Comparison of ENCODE assay signal across 14 mouse cellular contexts in the genomic region with DNA sequence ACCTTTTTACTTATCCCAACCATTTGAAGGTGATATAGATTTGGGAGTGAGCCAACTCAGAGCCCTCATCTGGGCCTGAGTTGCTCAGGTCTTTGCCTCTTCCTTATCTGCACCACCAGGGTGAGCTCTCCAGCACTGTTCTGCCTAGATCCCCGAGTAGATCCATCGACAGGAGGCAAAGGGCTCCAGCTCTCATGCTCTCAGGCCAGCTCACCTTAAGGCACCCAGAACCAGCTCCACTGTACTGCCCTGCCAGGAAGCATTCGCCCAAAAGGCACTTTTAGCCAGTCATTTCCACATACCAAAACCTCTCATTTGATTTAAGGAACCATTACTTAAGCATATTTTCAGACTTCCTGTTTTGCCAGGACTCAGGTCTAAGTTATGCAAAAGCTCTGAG. TPM values are rescaled to one million over a fixed set of nuclear protein-coding genes. Genes with fewer than 3 reads are reported as not detected.
A peak's percentile ranks its signal among the peaks of the same experiment; 100 is the strongest.
DNase-seq lines count a peak whose midpoint lies in the region; ATAC-seq and TF ChIP-seq lines count a peak whose summit lies in the region.
"Had no signal": no experiment of that assay in that cellular context is flagged by ENCODE, and none has a peak within 500 bp of the region (broad histone marks: within the 10 kb centered on the region; RNA-seq: fewer than 3 reads in every experiment).

No protein-coding gene starts in this region.

- DNase-seq in kidney, postnatal 0 days (ENCODE audit: low spot score), result no peak
- DNase-seq in R1 (ENCODE audit: low read depth, low spot score), result peak; percentile 39
- DNase-seq in liver, adult 2 months (ENCODE audit: extremely low read depth, low read depth, low spot score), result no peak
- DNase-seq in gastrocnemius, postnatal 25 days, result no peak
- DNase-seq in adrenal gland, adult 8-10 months, result no peak
- DNase-seq: cerebellum, postnatal 36 days; gastrocnemius, postnatal 10 days; heart, postnatal 14 days; lung, postnatal 4 days had no signal

- no peak overlapping the region for H3K4me3 ChIP-seq in kidney, postnatal 0 days (replicated peaks; ENCODE audit: low read depth, low read length)
- H3K4me3 ChIP-seq in kidney, embryonic 16.5 days (ENCODE audit: low read length), result no peak overlapping the region
- no peak overlapping the region for H3K4me3 ChIP-seq in liver, adult 2 months (ENCODE audit: insufficient read depth, low read depth, low read length)
- H3K4me3 ChIP-seq: erythroblast, embryonic 14.5 days; left cerebral cortex, adult 2 months had no signal

- peaks cover 3% of the 10 kb centered on the region; the same call in 1 of the 2 replicates for H3K79me2 ChIP-seq in liver, adult 2 months (ENCODE audit: control insufficient read depth, insufficient read depth, low read length)

- H3K27me3 ChIP-seq in kidney, postnatal 0 days (ENCODE audit: insufficient read depth, low read length), result no peaks in the 10 kb centered on the region
- no peaks in the 10 kb centered on the region for H3K27me3 ChIP-seq in kidney, embryonic 16.5 days (ENCODE audit: insufficient read depth, low read length)
- H3K27me3 ChIP-seq in liver, adult 2 months (ENCODE audit: control insufficient read depth, insufficient read depth, low read length), result no peaks in the 10 kb centered on the region

- no peaks in the 10 kb centered on the region for H3K4me1 ChIP-seq in kidney, postnatal 0 days (replicated peaks; ENCODE audit: insufficient read depth, low read length)
- H3K4me1 ChIP-seq in kidney, embryonic 16.5 days (ENCODE audit: insufficient read depth, low read length), result no peaks in the 10 kb centered on the region
- no peaks in the 10 kb centered on the region for H3K4me1 ChIP-seq in liver, adult 2 months (ENCODE audit: control insufficient read depth, insufficient read depth, low read length)

- no peak overlapping the region for H3K4me2 ChIP-seq in kidney, postnatal 0 days (ENCODE audit: low read length)
- no peak overlapping the region for H3K4me2 ChIP-seq in kidney, embryonic 16.5 days (replicated peaks; ENCODE audit: low read depth, low read length)

- 44% methylated on average over 3 of the region's 3 CpGs for WGBS in kidney, postnatal 0 days
- WGBS in kidney, embryonic 16.5 days, result 45% methylated on average over 3 of the region's 3 CpGs
- WGBS in liver, adult 2 months, result 41% methylated on average over 3 of the region's 3 CpGs

- H3K36me3 ChIP-seq in kidney, postnatal 0 days (ENCODE audit: insufficient read depth, low read length), result no peaks in the 10 kb centered on the region
- H3K36me3 ChIP-seq in kidney, embryonic 16.5 days (ENCODE audit: insufficient read depth, low read length), result no peaks in the 10 kb centered on the region
- H3K36me3 ChIP-seq in liver, adult 2 months (ENCODE audit: control insufficient read depth, insufficient read depth, low read length), result no peaks in the 10 kb centered on the region

- no peaks in the 10 kb centered on the region for H3K9me3 ChIP-seq in kidney, postnatal 0 days (replicated peaks; ENCODE audit: low read length)
- no peaks in the 10 kb centered on the region for H3K9me3 ChIP-seq in kidney, embryonic 16.5 days (ENCODE audit: low read length)

- no peak for ATAC-seq in kidney, postnatal 0 days (replicated peaks; ENCODE audit: low FRiP score, low read depth)
- no peak for ATAC-seq in kidney, embryonic 16.5 days (ENCODE audit: low FRiP score, low TSS enrichment)
- ATAC-seq in neutrophil, adult 5-6 weeks (ENCODE audit: extremely low read depth, insufficient number of reproducible peaks, low FRiP score, poor library complexity, severe bottlenecking), result peak; percentile 92
- no peak for ATAC-seq in activated CD4-positive, CD25-positive, alpha-beta regulatory T cell, adult 4 months

- H3K27ac ChIP-seq in kidney, postnatal 0 days, result no peak overlapping the region
- H3K27ac ChIP-seq in kidney, embryonic 16.5 days (ENCODE audit: low read length), result no peak overlapping the region
- no peak overlapping the region for H3K27ac ChIP-seq in liver, adult 2 months (replicated peaks; ENCODE audit: insufficient read depth, low read depth, low read length)
- H3K27ac ChIP-seq: left cerebral cortex, adult 2 months had no signal

- TF ChIP-seq CTCF in kidney, postnatal 0 days (IDR thresholded peaks at IDR 0.05; ENCODE audit: low read depth), result 0 out of 2 replicates have a peak, but pooled peaks have one; percentile 10
- 0 out of 2 replicates have a peak, but pooled peaks have one; percentile 18 for TF ChIP-seq CTCF in liver, adult 2 months (IDR thresholded peaks at IDR 0.05; ENCODE audit: low read depth, low read length)

- TF ChIP-seq POLR2A in liver, adult 2 months (IDR thresholded peaks at IDR 0.05; ENCODE audit: extremely low read depth, insufficient read depth, low read length), result no peak

- H3K9ac ChIP-seq in kidney, postnatal 0 days (ENCODE audit: low read depth, low read length), result no peak overlapping the region
- no peak overlapping the region for H3K9ac ChIP-seq in kidney, embryonic 16.5 days (replicated peaks; ENCODE audit: low read length)
- H3K9ac ChIP-seq in liver, adult 2 months (ENCODE audit: low read depth, low read length), result no peak overlapping the region

RNA-seq across cellular contexts. Expression of a gene that starts 29.8 kb away (rescaled TPM):
- polyA plus RNA-seq in kidney, postnatal 0 days (2015; fragmentation: Nextera tagmentation; extraction: Ambion mirVana), result 8.7 and 9.7 TPM in 2 replicates
- 8.9 and 9.5 TPM in 2 replicates for polyA plus RNA-seq in kidney, embryonic 16.5 days (2015; fragmentation: Nextera tagmentation; extraction: Ambion mirVana)
- total RNA-seq in liver, adult 2 months (2014; rRNA removed), result 5.8 and 6.3 TPM in 2 replicates
- 4.9 and 5.5 TPM in 2 replicates for polyA plus RNA-seq in liver, adult 2 months (2012; rRNA removed)
- total RNA-seq in neutrophil, adult 5-6 weeks (2017), result 5.9 TPM in 2 replicates
- total RNA-seq in gastrocnemius, postnatal 25 days (2021), result 1 to 10 TPM; 1.5 to 2.1 TPM
- 10 to 100 TPM; 12.2 to 19.5 (median 14.7) TPM for total RNA-seq in adrenal gland, adult 8-10 months (2022)
- 10 to 100 TPM; 10.9 to 16.5 TPM for polyA plus RNA-seq in activated CD4-positive, CD25-positive, alpha-beta regulatory T cell, adult 4 months (2017; shearing (Covaris generic))
- polyA plus RNA-seq: erythroblast, embryonic 14.5 days had no signal

RNA-seq across cellular contexts. Expression of a gene that starts 30.1 kb away (rescaled TPM):
- 7.8 and 8.1 TPM in 2 replicates for polyA plus RNA-seq in kidney, postnatal 0 days (2015; fragmentation: Nextera tagmentation; extraction: Ambion mirVana)
- polyA plus RNA-seq in kidney, embryonic 16.5 days (2015; fragmentation: Nextera tagmentation; extraction: Ambion mirVana), result 10.9 and 11.9 TPM in 2 replicates
- total RNA-seq in liver, adult 2 months (2014; rRNA removed), result 7.9 and 8.7 TPM in 2 replicates
- polyA plus RNA-seq in liver, adult 2 months (2012; rRNA removed), result 1.9 and 4.2 TPM in 2 replicates
- total RNA-seq in neutrophil, adult 5-6 weeks (2017), result 8.4 and 11.8 TPM in 2 replicates
- total RNA-seq in gastrocnemius, postnatal 25 days (2021), result 1 to 10 TPM; 1.4 TPM
- 10 to 100 TPM in 1 of 4 experiments, 1 to 10 TPM in 3; 5.9 to 11.1 (median 8.4) TPM for total RNA-seq in adrenal gland, adult 8-10 months (2022)
- 10 to 100 TPM in 1 of 2 experiments, 1 to 10 TPM in 1; 7.7 to 11.5 TPM for polyA plus RNA-seq in activated CD4-positive, CD25-positive, alpha-beta regulatory T cell, adult 4 months (2017; shearing (Covaris generic))

RNA-seq across cellular contexts. Expression of a gene that starts 42.0 kb away (rescaled TPM):
- 266 and 281 TPM in 2 replicates for polyA plus RNA-seq in kidney, postnatal 0 days (2015; fragmentation: Nextera tagmentation; extraction: Ambion mirVana)
- 194 and 196 TPM in 2 replicates for polyA plus RNA-seq in kidney, embryonic 16.5 days (2015; fragmentation: Nextera tagmentation; extraction: Ambion mirVana)
- total RNA-seq in liver, adult 2 months (2014; rRNA removed), result 30.3 and 40.1 TPM in 2 replicates
- polyA plus RNA-seq in liver, adult 2 months (2012; rRNA removed), result 2.1 and 2.3 TPM in 2 replicates
- total RNA-seq in neutrophil, adult 5-6 weeks (2017), result 139 and 158 TPM in 2 replicates
- 10 to 100 TPM; 28.8 to 32.8 TPM for total RNA-seq in gastrocnemius, postnatal 25 days (2021)
- total RNA-seq in adrenal gland, adult 8-10 months (2022), result 100 to 1,000 TPM; 103 to 142 (median 122) TPM
- 100 to 1,000 TPM; 164 to 180 TPM for polyA plus RNA-seq in activated CD4-positive, CD25-positive, alpha-beta regulatory T cell, adult 4 months (2017; shearing (Covaris generic))
